Mouse (Mus musculus) left cerebral cortex, postnatal 25 days (tissue): Measurements from ENCODE around the gene Klhl21. TPM values are rescaled to one million over a fixed set of nuclear protein-coding genes. Genes with fewer than 3 reads are reported as not detected.

Source experiments
- DNase-seq, 2 experiments: peaks; one replicate each; pipeline ENCODE4 v3.0.0; 2022; ENCODE audit warnings: low spot score in 2 of 2, mixed read lengths in 1 of 2
- intact Hi-C: fragments of 180-260 bp; cut with DNase I; formaldehyde crosslinking; loops from one replicate; pipeline ENCODE4 v1.15.1; 2025
- total RNA-seq, 2 experiments: library from RNA; stranded (reverse); gene quantifications; 2 replicates each; pipeline ENCODE4 v1.2.3; 2021

Gene Klhl21
- total RNA-seq, 2 experiments from 2014 or later, result 13.5 to 16.4 TPM

- intact Hi-C loops, result loop anchor here (2.0 kb wide), 1 partner anchor 47 kb away; no protein-coding TSS in a partner anchor
- DNase-seq, result no peak
Measured at GRCm38 (mm10) chr4:152039831-152040310, 31.3 kb downstream of the Klhl21 start.

GRCm38 (mm10) chr4:152041924-152042641 lies 33.5 kb downstream of the Klhl21 start:
- intact Hi-C loops, result no loop called here
- no peak for DNase-seq

- intact Hi-C loops, result no loop called here
Measured at GRCm38 (mm10) chr4:152043171-152043570, 34.6 kb downstream of the Klhl21 start.

GRCm38 (mm10) chr4:152044609-152045008 lies 36.0 kb downstream of the Klhl21 start:
- intact Hi-C loops, result no loop called here
- no peak for DNase-seq

More at GRCm38 (mm10) chr4:152043171-152043570, 34.6 kb downstream of the Klhl21 start:
- no peak for DNase-seq

- DNase-seq, result peak in 1 of 2 experiments; percentile 68
- intact Hi-C loops, result no loop called here
Measured at GRCm38 (mm10) chr4:152062390-152063110, 53.9 kb downstream of the Klhl21 start.

GRCm38 (mm10) chr4:152067280-152067679 lies 58.7 kb downstream of the Klhl21 start:
- intact Hi-C loops, result no loop called here
- no peak for DNase-seq

Other genes starting within 250 kb of the Klhl21 start
- 100 to 1,000 TPM; 193 to 222 TPM for gene Camta1, start 146.9 kb upstream of the Klhl21 start, total RNA-seq
- 10 to 100 TPM; 61.6 to 62.3 TPM for gene Dnajc11, start 75.1 kb upstream of the Klhl21 start, total RNA-seq
- gene Thap3, start 19.8 kb upstream of the Klhl21 start, total RNA-seq, result 10 to 100 TPM; 16.5 to 20.4 TPM
- 10 to 100 TPM; 13.1 to 13.9 TPM for gene Phf13, start 12.5 kb upstream of the Klhl21 start, total RNA-seq
- 10 to 100 TPM; 13.6 to 15.5 TPM for gene Zbtb48, start 18.9 kb downstream of the Klhl21 start, total RNA-seq
- gene Tas1r1, start 29.8 kb downstream of the Klhl21 start, total RNA-seq, result under 1 TPM; 0.37 to 0.76 TPM
- gene Nol9, start 30.5 kb downstream of the Klhl21 start, total RNA-seq, result 10 to 100 TPM; 16.5 to 18.8 TPM
- 10 to 100 TPM; 72.1 to 93.5 TPM for gene Plekhg5, start 63.7 kb downstream of the Klhl21 start, total RNA-seq
- gene Tnfrsf25, start 107.1 kb downstream of the Klhl21 start, total RNA-seq, result 10 to 100 TPM; 13.5 to 18.0 TPM
- gene Espn, start 143.6 kb downstream of the Klhl21 start, total RNA-seq, result 1 to 10 TPM in 1 of 2 experiments, under 1 TPM in 1; 0.73 to 1.2 TPM
- not detected for gene Hes2, start 150.1 kb downstream of the Klhl21 start, total RNA-seq
- gene Acot7, start 169.3 kb downstream of the Klhl21 start, total RNA-seq, result 100 to 1,000 TPM; 308 to 337 TPM